Mouse (Mus musculus) G1E-ER4 (cell line): ENCODE measurements around the gene Atoh8. TPM values are rescaled to one million over a fixed set of nuclear protein-coding genes. Genes with fewer than 3 reads are reported as not detected.

ENCODE experiments used
- GATA1 ChIP-seq: IDR thresholded peaks from one replicate; pipeline ENCODE4 v1.8.0; 2012; ENCODE audit warnings: low read length, inconsistent platforms
- polyA plus RNA-seq: library from polyadenylated mRNA; stranded (reverse); fragments of >175 nt; gene quantifications from 2 replicates; pipeline ENCODE4 v1.2.3, GENCODE M21; 2012

The Atoh8 gene
- polyA plus RNA-seq, 1 experiment, result not detected

GRCm38 (mm10) chr6:72263679-72264265 is 28.4 kb upstream of the Atoh8 start:
- TF ChIP-seq GATA1, result no peak

- no peak for TF ChIP-seq GATA1
Observed at GRCm38 (mm10) chr6:72261683-72262320, 26.4 kb upstream of the Atoh8 start.

GRCm38 (mm10) chr6:72260981-72261682 is 25.8 kb upstream of the Atoh8 start:
- no peak for TF ChIP-seq GATA1

- no peak for TF ChIP-seq GATA1
Observed at GRCm38 (mm10) chr6:72259474-72259873, 24.1 kb upstream of the Atoh8 start.

GRCm38 (mm10) chr6:72255294-72255693 is 19.9 kb upstream of the Atoh8 start:
- no peak for TF ChIP-seq GATA1

- no peak for TF ChIP-seq GATA1
Observed at GRCm38 (mm10) chr6:72254588-72255075, 19.3 kb upstream of the Atoh8 start.

- TF ChIP-seq GATA1, result no peak
Observed at GRCm38 (mm10) chr6:72253911-72254587, 18.7 kb upstream of the Atoh8 start.

GRCm38 (mm10) chr6:72253168-72253567 is 17.8 kb upstream of the Atoh8 start:
- TF ChIP-seq GATA1, result no peak

GRCm38 (mm10) chr6:72252433-72252832 is 17.1 kb upstream of the Atoh8 start:
- TF ChIP-seq GATA1, result no peak

GRCm38 (mm10) chr6:72249981-72250380 is 14.6 kb upstream of the Atoh8 start:
- no peak for TF ChIP-seq GATA1

GRCm38 (mm10) chr6:72248150-72248914 is 13.0 kb upstream of the Atoh8 start:
- TF ChIP-seq GATA1, result no peak

GRCm38 (mm10) chr6:72246303-72246702 is 10.9 kb upstream of the Atoh8 start:
- TF ChIP-seq GATA1, result no peak

- TF ChIP-seq GATA1, result no peak
Observed at GRCm38 (mm10) chr6:72244569-72245285, 9.3 kb upstream of the Atoh8 start.

- no peak for TF ChIP-seq GATA1
Observed at GRCm38 (mm10) chr6:72244144-72244549, 8.8 kb upstream of the Atoh8 start.
